Comparison of ENCODE assay signal across 11 mouse cellular contexts in genomic region chr8:92113901-92114300, GRCm38 (mm10).
DNase-seq lines count a peak whose midpoint lies in the region; ATAC-seq and TF ChIP-seq lines count a peak whose summit lies in the region.
"Had no signal": no experiment of that assay in that cellular context is flagged by ENCODE, and none has a peak within 500 bp of the region (broad histone marks: within the 10 kb centered on the region; RNA-seq: fewer than 3 reads in every experiment).

No protein-coding gene starts in this region.

- no peak for TF ChIP-seq POLR2A in heart, adult 2 months (IDR thresholded peaks at IDR 0.05; ENCODE audit: insufficient read depth, low read depth, low read length)

- no peaks in the 10 kb centered on the region for H3K36me3 ChIP-seq in heart, embryonic 13.5 days
- no peaks in the 10 kb centered on the region for H3K36me3 ChIP-seq in heart, adult 2 months (ENCODE audit: control insufficient read depth, insufficient read depth, low read length)
- H3K36me3 ChIP-seq in midbrain, embryonic 10.5 days = no peaks in the 10 kb centered on the region
- no peaks in the 10 kb centered on the region for H3K36me3 ChIP-seq in midbrain, postnatal 0 days (ENCODE audit: insufficient read depth, low read length)
- H3K36me3 ChIP-seq in hindbrain, embryonic 14.5 days (replicated peaks; ENCODE audit: control insufficient read depth, insufficient read depth) = no peaks in the 10 kb centered on the region
- H3K36me3 ChIP-seq: liver, embryonic 12.5 days had no signal

- TF ChIP-seq CTCF in heart, adult 2 months (IDR thresholded peaks at IDR 0.05) = no peak
- no peak for TF ChIP-seq CTCF in midbrain, postnatal 0 days (IDR thresholded peaks at IDR 0.05)

- H3K27ac ChIP-seq in heart, embryonic 13.5 days (replicated peaks) = no peak overlapping the region
- H3K27ac ChIP-seq in heart, adult 2 months = no peak overlapping the region
- H3K27ac ChIP-seq in midbrain, embryonic 10.5 days (replicated peaks) = peak overlapping the region; percentile 82
- H3K27ac ChIP-seq in midbrain, postnatal 0 days (ENCODE audit: low read depth, low read length) = no peak overlapping the region
- H3K27ac ChIP-seq in hindbrain, embryonic 14.5 days = no peak overlapping the region
- H3K27ac ChIP-seq: liver, embryonic 12.5 days had no signal

- no peaks in the 10 kb centered on the region for H3K9me3 ChIP-seq in heart, embryonic 13.5 days
- no peaks in the 10 kb centered on the region for H3K9me3 ChIP-seq in midbrain, embryonic 10.5 days (replicated peaks)
- H3K9me3 ChIP-seq in midbrain, postnatal 0 days (ENCODE audit: low read length) = no peaks in the 10 kb centered on the region
- H3K9me3 ChIP-seq in hindbrain, embryonic 14.5 days (ENCODE audit: control insufficient read depth, low read length) = no peaks in the 10 kb centered on the region
- H3K9me3 ChIP-seq: liver, embryonic 12.5 days had no signal

- WGBS in heart, embryonic 13.5 days = 16% methylated on average over 9 of the region's 9 CpGs
- WGBS in heart, adult 2 months = 31% methylated on average over 9 of the region's 9 CpGs
- WGBS in midbrain, embryonic 10.5 days = 2% methylated on average over 9 of the region's 9 CpGs
- WGBS in midbrain, postnatal 0 days = 18% methylated on average over 9 of the region's 9 CpGs
- 8% methylated on average over 9 of the region's 9 CpGs for WGBS in hindbrain, embryonic 14.5 days

- peaks cover 15% of the 10 kb centered on the region for H3K27me3 ChIP-seq in heart, embryonic 13.5 days (replicated peaks)
- no peaks in the 10 kb centered on the region for H3K27me3 ChIP-seq in heart, adult 2 months (ENCODE audit: control insufficient read depth, insufficient read depth, low read length)
- peaks cover 36% of the 10 kb centered on the region for H3K27me3 ChIP-seq in midbrain, embryonic 10.5 days (ENCODE audit: low read depth, poor library complexity, severe bottlenecking)
- H3K27me3 ChIP-seq in midbrain, postnatal 0 days (ENCODE audit: insufficient read depth, low read length) = no peaks in the 10 kb centered on the region
- H3K27me3 ChIP-seq in hindbrain, embryonic 14.5 days (ENCODE audit: control insufficient read depth, insufficient read depth, low read length) = peaks cover 9% of the 10 kb centered on the region; the same call in 1 of the 2 replicates
- H3K27me3 ChIP-seq: Patski had no signal

- no peak for TF ChIP-seq EP300 in heart, adult 2 months (IDR thresholded peaks at IDR 0.05; ENCODE audit: insufficient read depth, low read depth, low read length)

- intact Hi-C loops in heart, adult 2 months (cut with DNase I) = no loop called here

- no peaks in the 10 kb centered on the region for H3K79me2 ChIP-seq in heart, adult 2 months (replicated peaks; ENCODE audit: control insufficient read depth, insufficient read depth, low read length)

- H3K9ac ChIP-seq in heart, embryonic 13.5 days = no peak overlapping the region
- no peak overlapping the region for H3K9ac ChIP-seq in heart, adult 2 months (ENCODE audit: low read depth, low read length)
- H3K9ac ChIP-seq in midbrain, postnatal 0 days (replicated peaks; ENCODE audit: low read length, poor library complexity, severe bottlenecking) = no peak overlapping the region
- H3K9ac ChIP-seq in hindbrain, embryonic 14.5 days = no peak overlapping the region
- H3K9ac ChIP-seq: liver, embryonic 12.5 days had no signal

- no peak overlapping the region for H3K4me3 ChIP-seq in heart, embryonic 13.5 days
- no peak overlapping the region for H3K4me3 ChIP-seq in heart, adult 2 months
- H3K4me3 ChIP-seq in midbrain, embryonic 10.5 days = peak overlapping the region; percentile 32
- H3K4me3 ChIP-seq in midbrain, postnatal 0 days (ENCODE audit: low read depth, low read length) = no peak overlapping the region
- H3K4me3 ChIP-seq in hindbrain, embryonic 14.5 days (replicated peaks; ENCODE audit: low read length) = no peak overlapping the region
- H3K4me3 ChIP-seq: liver, embryonic 12.5 days had no signal

- H3K4me2 ChIP-seq in heart, embryonic 13.5 days = peak overlapping the region; percentile 26; the same call in 1 of the 2 replicates
- H3K4me2 ChIP-seq in midbrain, postnatal 0 days (ENCODE audit: low read depth, low read length, poor library complexity, severe bottlenecking) = no peak overlapping the region
- H3K4me2 ChIP-seq in hindbrain, embryonic 14.5 days (replicated peaks) = peak overlapping the region; percentile 21
- H3K4me2 ChIP-seq: liver, embryonic 12.5 days had no signal

- ATAC-seq in heart, embryonic 13.5 days (ENCODE audit: extremely low read depth, insufficient number of reproducible peaks, low FRiP score, low TSS enrichment) = no peak
- no peak for ATAC-seq in midbrain, postnatal 0 days (ENCODE audit: low FRiP score)
- ATAC-seq in hindbrain, embryonic 14.5 days (ENCODE audit: low FRiP score) = no peak
- ATAC-seq: liver, embryonic 12.5 days; Patski had no signal

- no peak for DNase-seq in heart, adult 2 months
- peak; percentile 62 for DNase-seq in midbrain, embryonic 10.5 days (ENCODE audit: low spot score)
- no peak for DNase-seq in midbrain, postnatal 0 days (ENCODE audit: low spot score)
- no peak for DNase-seq in hindbrain, embryonic 14.5 days (ENCODE audit: low spot score)
- DNase-seq in retina, embryonic 14.5 days (ENCODE audit: low spot score) = peak; percentile 53
- no peak for DNase-seq in cerebellum, postnatal 25 days
- DNase-seq in right cerebral cortex, postnatal 4 days = no peak
- DNase-seq: B cell, adult 2 months had no signal

- peaks cover 12% of the 10 kb centered on the region; the same call in 1 of the 2 replicates for H3K4me1 ChIP-seq in heart, embryonic 13.5 days
- H3K4me1 ChIP-seq in heart, adult 2 months (ENCODE audit: control insufficient read depth, insufficient read depth, low read length) = no peaks in the 10 kb centered on the region
- H3K4me1 ChIP-seq in midbrain, embryonic 10.5 days = peaks cover 29% of the 10 kb centered on the region
- H3K4me1 ChIP-seq in midbrain, postnatal 0 days (ENCODE audit: insufficient read depth, low read length) = no peaks in the 10 kb centered on the region
- peaks cover 14% of the 10 kb centered on the region for H3K4me1 ChIP-seq in hindbrain, embryonic 14.5 days (replicated peaks; ENCODE audit: control insufficient read depth, insufficient read depth, low read length)
- H3K4me1 ChIP-seq: liver, embryonic 12.5 days had no signal

Comparison
In these comparisons a context has a peak if more than half of its experiments do, and no peak if none do; other contexts are left out.
1. DNase-seq: peak in midbrain, embryonic 10.5 days (single experiment) and retina, embryonic 14.5 days (single experiment); none in heart, adult 2 months (0 of 2), midbrain, postnatal 0 days (single experiment), hindbrain, embryonic 14.5 days (single experiment), cerebellum, postnatal 25 days (0 of 2) and right cerebral cortex, postnatal 4 days (single experiment).